Mouse (Mus musculus) left cerebral cortex, adult 9 months (tissue): Measurements from ENCODE around the gene Mars.
"Not testable (repeated sequence)": the region's sequence is repeated elsewhere in the genome, so short reads cannot be mapped to it uniquely, and the experiment has no call there.

Source experiments
- DNase-seq, 2 experiments: peaks; one replicate each; pipeline ENCODE4 v3.0.0; 2022; ENCODE audit warnings: low spot score in 2 of 2

The Mars gene

DNA sequence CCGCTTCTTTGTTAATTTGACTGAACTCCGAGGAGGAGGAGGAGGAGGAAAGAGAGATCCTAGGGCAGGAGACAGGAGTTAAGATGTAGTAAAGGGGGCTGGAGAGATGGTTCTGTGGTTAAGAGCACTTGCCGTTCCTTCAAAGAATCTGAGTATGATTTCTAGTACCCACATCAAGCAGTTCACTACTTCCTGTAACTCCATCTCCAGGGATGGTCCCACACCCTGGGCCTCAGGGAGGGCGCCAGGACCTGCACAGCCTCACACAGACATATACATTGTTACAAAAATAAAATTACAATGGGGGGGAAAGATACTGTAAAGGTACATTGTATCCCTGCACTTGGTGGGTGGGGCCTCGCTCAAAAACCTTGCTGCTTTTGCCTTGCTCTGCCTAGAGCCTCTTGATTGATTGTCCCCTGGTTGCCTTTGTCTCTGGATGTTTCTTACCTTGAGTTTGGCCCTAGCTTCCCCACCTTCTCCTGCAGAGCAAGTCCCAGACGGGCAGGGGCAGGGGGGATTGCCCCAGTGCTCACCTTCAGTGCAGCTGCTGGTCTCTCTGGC lies 26.0 kb upstream of the Mars start:
- no peak for DNase-seq

- DNase-seq = no peak
Observed at GRCm38 (mm10) chr10:127336952-127337351, 25.4 kb upstream of the Mars start.

DNA sequence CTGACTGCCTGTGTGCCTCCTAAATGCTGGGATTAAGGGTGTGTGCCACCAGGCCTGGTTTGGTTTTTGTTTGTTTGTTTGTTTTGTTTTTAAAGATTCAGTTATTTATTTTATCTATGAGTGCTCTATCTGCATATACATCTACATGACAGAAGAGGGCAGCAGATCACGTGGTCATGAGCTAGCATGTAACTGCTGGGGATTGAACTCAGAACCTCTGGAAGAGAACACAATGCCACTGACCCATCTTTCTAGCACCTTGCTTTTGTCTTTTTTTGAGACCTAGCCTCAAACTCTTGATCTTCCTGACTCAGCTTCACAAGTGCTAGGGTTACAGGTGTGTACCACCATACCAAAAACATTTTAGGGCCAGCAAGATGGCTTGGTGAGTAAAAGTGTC lies 23.7 kb upstream of the Mars start:
- no peak for DNase-seq

DNA sequence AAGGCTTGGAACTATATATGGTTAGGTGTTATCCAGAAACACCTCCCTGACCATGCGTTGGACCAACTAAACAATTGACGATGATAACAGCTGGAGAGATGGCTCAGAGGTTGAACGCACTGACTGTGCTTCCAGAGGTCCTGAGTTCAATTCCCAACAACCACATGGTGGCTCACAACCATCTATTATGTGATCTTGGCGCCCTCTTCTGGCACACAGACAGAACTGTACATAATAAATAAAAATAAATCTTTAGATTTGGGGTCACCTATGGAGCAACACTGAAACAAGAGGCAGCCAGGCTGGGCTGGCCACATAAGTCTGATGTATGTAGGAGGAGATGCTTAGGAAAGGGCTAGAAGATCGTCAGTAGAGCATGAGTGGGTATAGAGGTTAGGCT lies 21.6 kb upstream of the Mars start:
- DNase-seq = no peak

DNA sequence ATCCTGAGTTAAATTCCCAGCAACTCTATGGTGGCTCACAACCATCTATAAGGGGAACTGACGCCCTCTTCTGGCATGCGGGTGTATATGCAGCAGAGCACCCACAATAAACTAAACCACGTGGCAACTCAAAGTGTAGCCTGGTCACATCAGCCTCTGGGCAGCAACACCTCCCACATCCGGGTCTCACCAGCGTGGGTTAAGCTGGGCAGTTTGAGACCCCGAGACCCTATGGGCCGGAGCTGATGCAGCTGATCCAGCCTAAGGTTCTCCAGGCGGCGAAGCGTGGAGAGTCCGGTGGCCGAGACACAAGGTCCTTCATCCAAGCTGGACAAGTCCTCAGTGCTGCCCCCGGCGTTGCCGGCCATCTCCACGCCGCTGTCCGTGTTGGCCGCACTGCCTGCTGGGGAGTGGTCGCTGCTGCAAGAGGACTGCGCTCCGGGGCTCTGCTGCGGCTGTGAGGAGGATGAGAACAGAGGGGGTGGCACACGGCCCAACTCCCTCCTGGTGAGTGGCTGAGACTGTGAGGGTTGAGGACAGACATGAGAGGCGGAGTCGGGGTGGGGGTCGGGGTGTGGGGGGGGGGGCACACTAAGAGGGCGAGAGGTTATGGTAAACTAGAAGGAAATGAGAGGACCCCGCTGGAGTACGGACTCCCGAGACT lies 20.8 kb upstream of the Mars start:
- no peak for DNase-seq

- no peak for DNase-seq
Observed at GRCm38 (mm10) chr10:127330212-127330611, 18.6 kb upstream of the Mars start.

DNA sequence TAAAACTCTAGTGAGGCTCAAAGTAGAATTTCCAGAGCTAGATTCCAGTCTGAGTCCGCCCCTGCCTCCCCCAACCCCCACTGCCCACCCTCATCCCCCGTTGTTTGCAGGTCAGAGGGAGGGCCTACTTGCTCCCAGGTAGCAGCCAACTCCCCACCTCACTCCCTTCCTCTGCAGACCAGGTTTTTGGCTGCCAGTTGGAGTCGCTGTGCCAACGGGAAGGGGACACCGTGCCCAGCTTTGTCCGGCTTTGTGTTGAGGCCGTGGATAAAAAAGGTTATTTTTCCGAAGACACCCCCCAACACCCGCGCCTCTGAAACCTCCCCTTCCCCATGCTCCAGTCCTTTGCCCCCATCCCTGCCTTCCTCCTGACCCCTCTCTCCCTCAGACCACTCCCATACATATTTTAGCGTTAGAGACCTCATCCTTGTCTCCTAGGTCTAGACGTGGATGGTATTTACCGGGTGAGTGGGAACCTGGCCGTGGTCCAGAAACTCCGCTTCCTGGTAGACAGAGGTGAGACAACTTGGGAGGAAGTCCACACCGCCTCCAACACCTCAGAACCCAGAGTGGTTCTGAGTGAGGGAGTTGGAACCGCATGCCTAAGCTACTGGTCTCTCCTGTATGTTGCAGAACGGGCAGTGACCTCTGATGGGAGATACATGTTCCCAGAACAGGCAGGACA lies 16.0 kb upstream of the Mars start:
- DNase-seq = no peak

- DNase-seq = no peak
Observed at GRCm38 (mm10) chr10:127326828-127327227, 15.2 kb upstream of the Mars start.

DNA sequence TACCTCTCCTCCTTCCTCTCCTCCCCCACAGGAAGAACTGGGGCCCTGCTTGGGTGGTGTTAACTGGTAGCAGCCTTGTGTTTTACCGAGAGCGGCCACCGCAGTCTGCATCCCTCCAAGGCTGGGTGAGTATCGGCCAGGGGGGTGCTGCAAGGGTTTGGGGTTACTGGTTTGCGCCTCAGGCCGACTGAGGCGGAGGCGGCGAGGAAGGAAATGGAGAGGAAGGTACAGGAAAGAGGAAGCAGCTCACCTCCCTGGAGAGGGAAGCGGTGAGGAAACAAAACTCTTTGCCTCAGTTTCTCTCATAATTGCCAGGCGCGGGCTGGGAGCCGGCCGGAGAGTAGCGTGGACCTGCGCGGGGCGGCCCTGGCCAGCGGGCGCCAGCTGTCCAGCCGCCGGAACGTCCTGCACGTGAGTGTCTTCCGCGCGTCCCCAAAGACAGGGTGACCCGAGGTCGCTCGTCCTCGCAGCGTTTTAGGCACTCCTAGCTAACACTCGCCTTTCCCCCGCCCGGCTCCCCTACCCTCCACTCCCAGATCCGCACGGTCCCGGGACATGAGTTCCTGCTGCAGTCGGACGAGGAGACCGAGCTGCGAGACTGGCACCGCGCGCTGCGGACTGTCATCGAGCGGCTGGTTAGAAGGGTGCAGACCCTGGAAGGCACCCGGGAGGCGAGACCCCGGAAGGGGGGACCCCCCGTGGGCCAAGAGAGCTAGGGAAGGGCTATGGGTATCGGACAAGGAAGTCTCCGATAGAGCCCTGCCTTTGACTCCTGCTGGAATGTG lies 14.6 kb upstream of the Mars start:
- no peak for DNase-seq

GRCm38 (mm10) chr10:127325454-127326016 lies 13.9 kb upstream of the Mars start:
- DNase-seq = no peak

GRCm38 (mm10) chr10:127324495-127324894 lies 12.9 kb upstream of the Mars start:
- no peak for DNase-seq

DNA sequence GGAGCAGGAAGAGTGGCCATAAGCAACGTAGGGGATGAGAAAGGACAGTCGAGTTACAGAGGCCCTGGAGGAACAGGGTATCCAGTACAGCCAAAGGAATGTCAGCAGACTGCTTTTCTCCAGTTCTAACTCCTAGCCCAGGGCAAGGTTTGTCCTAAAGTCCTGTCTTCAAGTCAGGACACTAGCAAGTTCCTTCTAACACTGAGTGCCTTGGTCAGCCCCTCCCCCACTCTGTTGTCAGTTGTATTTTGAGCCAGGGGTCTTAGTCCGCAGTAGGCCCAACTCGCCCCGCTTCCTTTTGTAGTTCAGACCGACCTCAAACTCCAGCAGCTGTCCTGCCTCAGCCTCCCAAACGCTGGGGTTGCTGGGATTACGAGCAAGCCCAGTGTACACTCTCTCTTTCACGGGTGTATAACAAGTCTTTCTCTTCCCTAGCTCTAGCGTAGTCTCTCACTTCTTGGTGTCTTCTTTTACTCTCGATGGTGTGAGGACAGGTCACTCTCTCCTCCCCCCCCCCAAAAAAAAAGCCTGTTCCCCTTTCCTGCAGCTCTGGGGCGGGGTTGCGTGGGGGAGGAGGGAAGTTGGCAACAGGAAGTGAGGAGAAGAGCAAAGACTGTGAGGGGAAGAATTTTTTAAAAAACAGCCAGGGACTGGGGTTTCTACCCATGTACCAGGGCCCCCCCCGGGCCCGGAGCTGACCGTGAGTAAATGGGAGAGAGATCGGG lies 11.7 kb upstream of the Mars start:
- DNase-seq = no peak

- no peak for DNase-seq
Observed at GRCm38 (mm10) chr10:127322669-127323068, 11.1 kb upstream of the Mars start.

- DNase-seq = no peak
Observed at GRCm38 (mm10) chr10:127322178-127322577, 10.6 kb upstream of the Mars start.

DNA sequence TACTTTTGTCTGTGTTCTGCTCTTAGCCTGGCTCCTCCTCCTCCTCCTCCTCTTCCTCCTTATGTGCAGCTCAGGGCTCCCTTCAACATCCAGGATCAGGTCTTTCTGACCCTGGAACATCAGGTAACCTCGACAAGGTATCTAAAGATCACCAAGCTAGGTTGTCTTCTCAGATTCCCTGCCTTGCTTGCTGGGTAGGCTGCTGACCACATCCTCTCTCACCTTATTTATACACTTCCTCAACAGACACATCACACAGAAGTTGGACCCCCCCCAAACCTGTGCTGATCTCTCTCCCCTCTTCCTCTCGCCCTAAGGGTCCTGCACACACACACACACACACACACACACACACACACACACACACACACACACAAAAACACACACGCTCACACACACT lies 10.0 kb upstream of the Mars start, which contains the start of gene Arhgap9:
TSS of gene Arhgap9 (plus strand) at position 344 of the 400 bp plus-strand sequence.
- DNase-seq = no peak

GRCm38 (mm10) chr10:127319969-127320368 lies 8.4 kb upstream of the Mars start:
- no peak for DNase-seq

- no peak for DNase-seq
Observed at GRCm38 (mm10) chr10:127318009-127318408, 6.4 kb upstream of the Mars start.

- no peak for DNase-seq
Observed at GRCm38 (mm10) chr10:127317277-127317676, 5.7 kb upstream of the Mars start.

DNA sequence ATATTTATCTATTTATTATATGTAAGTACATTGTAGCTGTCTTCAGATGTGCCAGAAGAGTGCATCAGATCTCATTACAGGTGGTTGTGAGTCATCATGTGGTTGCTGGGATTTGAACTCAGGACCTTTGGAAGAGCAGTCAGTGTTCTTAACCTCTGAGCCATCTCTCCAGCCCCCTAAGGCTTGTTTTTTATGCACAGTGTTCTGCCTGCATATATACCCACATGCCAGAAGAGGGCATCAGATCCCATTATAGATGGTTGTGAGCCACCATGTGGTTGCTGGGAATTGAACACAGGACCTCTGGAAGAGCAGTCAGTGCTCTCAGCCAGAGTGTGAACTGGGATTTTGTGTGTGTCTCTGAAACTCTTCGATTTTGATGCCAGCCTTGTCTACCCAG lies 3.4 kb upstream of the Mars start:
- not testable (repeated sequence) for DNase-seq

GRCm38 (mm10) chr10:127313516-127313915 lies 1.9 kb upstream of the Mars start:
- not testable (repeated sequence) for DNase-seq

GRCm38 (mm10) chr10:127312858-127313257 lies 1.3 kb upstream of the Mars start:
- no peak for DNase-seq

- DNase-seq = peak; percentile 44 to 88
Observed at GRCm38 (mm10) chr10:127312356-127312676, 730 bp upstream of the Mars start.
